Mouse (Mus musculus) layer of hippocampus, postnatal 25 days (tissue): ENCODE measurements around the gene Chrm3. TPM values are rescaled to one million over a fixed set of nuclear protein-coding genes. Genes with fewer than 3 reads are reported as not detected.

ENCODE experiments used
- DNase-seq, 2 experiments: peaks; one replicate each; pipeline ENCODE4 v3.0.0; 2022; ENCODE audit warnings: mixed read lengths in 2 of 2, low spot score in 1 of 2; ENCODE audit errors: extremely low spot score in 1 of 2
- total RNA-seq, 2 experiments: library from RNA; stranded (reverse); gene quantifications; 2 replicates each; pipeline ENCODE4 v1.2.3; 2021

The Chrm3 gene
- total RNA-seq, 2 experiments from 2014 or later, result 48.3 to 50.2 TPM

DNA sequence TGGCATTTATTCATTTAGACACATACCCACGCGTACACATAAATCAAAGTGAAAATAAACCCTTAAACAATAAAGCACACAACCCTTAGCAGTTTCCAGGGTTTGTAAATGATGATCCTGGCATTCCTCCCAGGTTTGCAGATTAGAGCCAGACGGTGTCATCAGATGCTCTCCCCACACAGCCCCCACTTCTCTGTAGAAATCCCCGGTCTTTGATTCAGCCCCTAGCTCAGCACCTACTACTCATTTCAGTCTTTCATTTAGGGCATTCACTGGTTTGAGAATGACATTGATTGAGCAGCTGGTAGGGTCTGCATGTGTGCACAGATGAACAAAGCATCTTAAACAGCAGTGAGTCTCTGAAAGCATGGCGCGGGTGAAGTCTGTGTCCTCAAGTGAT lies 274.3 kb downstream of the Chrm3 start:
- DNase-seq, result peak; percentile 13 to 40

DNA sequence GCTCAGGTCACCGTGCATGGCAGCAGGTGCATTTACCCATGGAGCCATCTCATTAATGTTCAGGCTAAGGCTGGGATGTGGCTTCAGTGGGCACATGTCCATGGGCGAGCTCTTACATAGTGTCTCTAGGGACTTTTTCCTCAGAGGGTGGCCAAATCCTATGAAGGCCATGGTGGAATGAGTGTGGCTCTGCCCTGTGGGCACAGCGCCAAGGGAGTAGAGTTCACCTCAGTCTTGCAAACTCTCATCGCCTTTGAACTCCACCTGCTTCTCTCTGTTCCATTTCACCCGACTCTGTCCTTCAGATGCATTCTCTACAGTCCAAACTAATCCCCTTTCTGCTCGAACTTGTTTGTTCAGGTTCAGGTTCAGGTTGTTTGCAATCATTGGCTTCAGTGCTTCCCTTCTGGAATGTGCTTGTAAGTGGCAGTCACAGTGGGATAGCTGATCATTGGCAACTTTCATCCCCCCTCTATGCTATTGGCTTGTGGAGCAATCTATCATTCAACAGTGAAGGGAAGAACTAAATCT lies 278.7 kb downstream of the Chrm3 start:
- no peak for DNase-seq

DNA sequence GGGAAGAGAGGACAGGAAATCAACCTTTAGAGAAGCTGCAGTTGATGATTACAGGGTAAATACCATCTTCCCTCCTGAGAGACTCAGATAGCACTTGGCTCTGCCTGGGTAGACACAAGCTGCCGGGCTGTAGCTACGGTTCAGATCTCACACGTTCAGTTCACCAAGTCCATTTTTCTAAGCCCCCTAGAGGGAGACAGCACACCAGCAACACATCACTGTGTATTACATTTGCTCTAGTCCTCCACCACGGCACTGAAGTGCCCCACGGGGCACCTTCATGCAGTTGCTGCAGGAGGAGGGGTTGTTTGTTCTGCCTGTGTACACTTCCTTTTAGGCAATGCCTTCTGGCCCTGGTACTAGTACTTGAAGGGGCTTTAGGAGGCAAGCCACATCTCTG lies 289.5 kb downstream of the Chrm3 start:
- peak; percentile 17 to 23 for DNase-seq

DNA sequence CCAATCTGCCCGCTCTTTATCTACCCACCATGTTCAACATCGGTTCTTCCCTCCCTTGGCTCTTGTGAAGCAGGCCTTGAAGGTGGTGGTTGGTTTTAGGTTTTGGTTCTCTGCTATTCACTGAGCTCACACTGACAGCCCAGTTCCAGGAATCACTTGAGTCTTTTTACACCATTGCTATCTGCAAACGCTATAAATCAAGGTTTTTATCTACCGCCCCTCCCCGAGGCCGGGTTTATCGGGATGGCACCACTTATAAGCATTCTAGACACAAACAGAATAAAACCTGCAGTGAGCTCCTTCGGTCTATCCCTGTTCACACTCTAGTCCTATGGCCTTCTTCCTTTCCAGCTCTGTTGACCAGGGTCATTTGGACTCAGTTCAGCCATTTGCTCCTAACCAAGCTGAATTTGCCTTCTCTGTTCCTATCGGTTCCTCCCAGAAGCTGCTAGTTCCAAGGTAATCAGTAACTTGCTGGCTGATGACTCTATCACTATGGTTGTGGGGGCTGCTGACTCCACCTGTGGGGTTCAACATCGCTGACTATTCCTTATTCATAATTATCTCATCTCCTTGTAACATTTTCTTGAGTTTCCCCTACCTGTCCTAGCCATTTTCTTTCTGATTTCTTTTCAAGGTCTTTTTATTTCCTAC lies 291.6 kb downstream of the Chrm3 start:
- no peak for DNase-seq

DNA sequence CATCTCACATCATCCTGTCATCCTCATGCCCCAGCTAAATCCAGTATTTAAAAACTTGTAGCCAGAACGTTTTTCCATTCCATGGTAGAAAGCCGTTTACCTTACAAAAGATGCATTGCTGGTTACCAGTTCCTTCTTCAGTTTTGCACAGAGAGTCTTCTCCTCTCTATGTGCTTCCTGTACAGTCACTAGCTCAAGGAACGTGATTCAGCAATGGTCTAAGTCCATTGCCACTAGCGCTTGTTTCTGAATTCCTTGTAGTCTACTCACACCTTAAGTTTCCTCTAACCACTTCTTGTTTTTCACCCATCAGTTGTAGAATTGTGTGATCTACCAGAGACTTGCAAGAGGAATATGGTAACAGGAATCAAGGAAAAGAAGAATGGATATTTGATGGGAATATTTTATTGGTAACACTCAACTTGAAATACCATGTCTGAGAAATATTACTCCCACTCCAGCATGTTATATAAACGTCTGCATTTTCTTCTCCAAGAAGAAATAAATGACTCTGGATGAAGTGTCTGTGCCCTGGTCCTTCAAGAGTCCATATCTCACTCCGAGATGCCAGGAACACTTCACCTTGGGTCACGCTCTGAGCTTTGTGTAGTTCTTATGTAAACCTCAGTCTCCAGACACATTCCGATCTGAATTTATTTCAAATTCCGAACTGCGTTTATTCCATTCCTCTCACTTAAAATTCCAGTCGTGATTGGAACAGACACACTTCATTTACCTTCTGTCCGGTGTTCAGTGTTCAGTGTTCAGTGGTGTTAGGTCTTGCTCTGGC lies 293.6 kb downstream of the Chrm3 start:
- DNase-seq, result no peak

DNA sequence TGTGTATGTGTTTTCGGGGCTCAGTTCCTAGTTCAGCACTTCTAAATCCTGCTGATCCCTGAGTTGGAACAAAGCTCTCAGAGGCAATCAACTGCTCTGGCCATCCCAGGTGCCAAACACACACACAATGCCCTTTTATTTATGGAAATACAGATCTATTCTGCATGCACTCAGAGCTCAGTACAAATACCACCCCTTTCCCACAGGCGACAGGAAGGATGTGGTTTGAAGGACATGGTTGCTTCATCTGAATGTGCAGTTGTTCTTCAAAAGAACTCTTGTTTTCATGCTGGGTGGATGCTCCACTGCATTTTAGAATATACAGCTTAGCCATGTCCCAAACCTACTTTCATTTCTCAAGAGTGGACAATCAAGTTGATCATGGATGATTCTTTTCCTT lies 294.9 kb downstream of the Chrm3 start:
- no peak for DNase-seq

DNA sequence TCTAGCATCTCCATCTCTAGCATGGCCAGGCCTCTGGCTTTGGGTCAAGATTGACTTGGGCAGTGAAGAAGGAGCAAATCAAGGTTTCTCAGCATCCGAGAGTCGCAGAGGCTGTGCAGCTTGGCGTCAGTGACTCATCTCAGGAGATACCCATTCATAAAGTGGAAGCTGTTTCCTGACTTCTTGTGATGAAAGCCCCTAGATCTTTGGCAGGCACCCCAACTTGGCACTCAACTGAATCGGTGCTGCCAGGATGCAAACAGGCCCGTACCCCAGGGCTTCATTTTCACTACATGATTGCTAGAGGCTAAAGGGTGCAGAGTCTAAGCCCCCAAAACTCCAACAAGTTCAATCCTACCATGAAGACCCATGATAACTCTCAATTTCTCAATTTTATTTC lies 298.0 kb downstream of the Chrm3 start:
- DNase-seq, result no peak

DNA sequence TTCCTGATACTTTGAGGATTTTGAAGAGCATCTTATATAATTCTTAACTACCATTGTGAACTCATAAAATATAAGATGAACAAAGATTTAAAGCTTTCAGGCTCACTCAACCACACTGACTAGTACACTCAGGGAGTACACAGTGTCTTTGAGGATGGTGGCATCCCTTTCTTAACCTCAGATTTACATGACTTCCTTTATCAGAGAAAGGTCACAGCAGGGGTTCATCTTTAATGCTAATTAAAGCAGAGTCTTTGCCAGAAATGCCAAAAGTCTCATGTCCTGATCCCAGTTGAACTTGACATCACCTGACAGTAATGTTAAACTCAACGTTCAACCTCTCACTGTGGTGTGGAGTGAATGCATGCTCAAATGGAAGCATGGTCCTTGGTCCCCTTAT lies 301.7 kb downstream of the Chrm3 start:
- no peak for DNase-seq

DNA sequence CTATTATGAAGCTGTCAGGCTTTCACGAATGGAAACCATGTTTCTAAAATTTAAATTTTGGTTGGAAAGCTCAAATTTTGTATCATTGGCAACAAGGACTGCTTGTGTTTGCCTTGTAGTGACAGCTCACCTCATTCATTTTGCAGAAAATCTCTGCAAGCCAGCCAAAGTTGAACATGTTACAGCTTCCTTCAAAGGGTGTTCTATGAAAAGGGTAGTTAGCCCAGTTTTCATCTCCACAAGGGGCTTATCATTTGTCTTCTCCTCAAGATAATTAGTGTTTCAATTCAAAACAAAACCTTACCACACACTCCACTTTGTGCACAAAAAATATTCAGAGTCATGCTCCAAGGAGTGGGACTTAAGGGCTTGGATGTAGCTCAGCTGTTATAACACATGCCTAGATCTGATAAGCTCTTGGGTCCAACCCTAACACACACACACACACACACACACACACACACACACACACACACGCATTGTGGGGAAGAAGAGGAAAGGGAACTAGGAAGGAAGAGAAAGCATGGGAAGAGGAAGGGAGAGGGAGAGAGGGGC lies 302.9 kb downstream of the Chrm3 start:
- no peak for DNase-seq

DNA sequence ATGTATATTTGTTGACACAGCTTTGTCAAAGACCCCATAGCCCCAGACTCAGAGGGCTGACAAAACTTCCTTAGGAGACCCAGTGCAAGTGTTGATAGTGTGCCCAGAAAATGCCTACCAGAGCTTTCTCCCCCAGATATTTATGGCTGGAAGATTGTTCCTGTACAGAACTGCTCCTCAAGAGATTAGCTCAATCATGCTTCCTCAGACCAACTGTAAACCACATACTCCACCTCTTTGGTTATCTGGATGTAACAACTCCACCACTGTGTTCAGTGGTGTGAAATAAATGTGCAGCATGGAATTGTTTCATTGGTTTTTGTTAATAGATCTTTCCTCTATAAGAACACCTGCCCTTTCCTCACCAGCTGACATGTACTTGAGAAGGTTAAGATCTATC lies 306.6 kb downstream of the Chrm3 start:
- DNase-seq, result no peak

DNA sequence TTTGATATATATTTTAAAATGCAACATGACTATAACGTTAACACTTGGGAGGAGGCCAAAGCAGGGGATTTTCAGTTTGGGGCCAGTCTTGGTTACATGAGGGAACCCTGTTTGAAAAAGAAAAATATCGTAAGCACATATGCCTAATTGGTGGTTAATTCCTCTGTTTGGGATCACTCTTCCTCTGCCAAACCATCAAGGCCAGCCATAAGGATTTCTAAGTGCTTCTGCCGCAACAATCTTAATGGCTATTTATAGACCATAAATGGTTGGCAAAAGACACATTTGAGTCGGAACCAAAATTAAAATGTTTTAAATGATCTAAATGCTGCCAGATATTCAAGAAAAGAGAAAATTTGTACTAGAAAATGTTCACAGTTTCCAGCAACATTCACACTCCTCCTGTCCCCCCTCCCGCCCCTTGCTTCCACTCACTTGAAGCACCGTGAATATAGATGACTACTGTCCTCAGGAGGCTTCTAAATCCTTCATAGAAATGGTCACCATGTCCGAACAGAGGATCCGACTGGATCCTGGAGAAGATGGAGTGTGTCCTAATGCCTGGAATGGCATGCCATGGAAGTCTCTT lies 307.3 kb downstream of the Chrm3 start:
- DNase-seq, result no peak

DNA sequence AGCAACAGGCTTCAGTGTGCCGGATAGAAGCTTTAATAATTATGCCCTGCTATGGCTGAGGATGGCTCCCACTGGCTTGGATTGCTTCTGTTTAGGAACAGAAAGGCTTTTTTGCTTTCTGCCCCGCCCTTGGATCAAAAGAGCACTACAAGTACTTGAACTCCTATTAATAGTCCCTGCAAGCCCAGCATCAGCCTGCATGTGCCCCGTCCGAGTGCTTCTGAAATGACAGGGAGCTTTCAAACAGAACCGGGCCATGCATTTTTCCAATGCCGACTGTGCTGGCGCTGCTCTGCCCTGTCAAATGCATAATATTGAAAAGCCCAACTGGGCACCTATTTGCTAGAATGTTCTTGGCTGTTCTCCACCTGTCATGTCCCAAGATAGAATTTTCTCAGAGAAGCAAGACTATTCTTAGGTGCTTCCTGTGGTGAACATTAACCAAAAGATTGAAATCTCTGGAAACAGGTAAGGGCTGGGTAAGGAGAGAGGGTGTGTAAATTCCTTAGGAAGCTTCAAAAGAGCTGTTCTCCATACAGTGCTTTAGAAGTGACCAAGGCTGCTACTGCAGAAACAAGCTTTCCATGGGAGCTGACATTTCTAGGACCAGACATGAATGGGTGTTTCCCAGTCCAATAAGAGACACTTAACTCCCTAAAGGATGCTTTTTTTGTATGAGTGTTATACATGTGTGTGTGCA lies 314.8 kb downstream of the Chrm3 start:
- no peak for DNase-seq

DNA sequence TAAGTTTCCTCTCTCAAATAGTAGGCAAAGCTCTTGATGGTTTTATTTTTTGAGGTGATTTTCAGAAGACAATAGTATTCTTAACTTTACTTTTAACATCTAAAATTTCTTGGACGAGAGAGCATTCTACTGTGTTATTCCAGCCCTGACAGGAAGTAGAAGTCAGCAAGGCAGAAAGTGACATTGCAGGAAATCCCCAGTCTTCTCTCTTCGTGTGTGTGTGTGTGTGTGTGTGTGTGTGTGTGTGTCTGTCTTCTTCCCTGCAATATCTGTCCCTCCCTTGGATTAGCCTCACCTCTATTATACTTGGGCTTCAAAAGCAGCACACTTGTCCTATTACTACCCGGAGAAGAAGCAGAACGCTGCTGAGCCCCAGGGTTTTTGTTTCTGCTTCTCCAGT lies 316.6 kb downstream of the Chrm3 start:
- no peak for DNase-seq

DNA sequence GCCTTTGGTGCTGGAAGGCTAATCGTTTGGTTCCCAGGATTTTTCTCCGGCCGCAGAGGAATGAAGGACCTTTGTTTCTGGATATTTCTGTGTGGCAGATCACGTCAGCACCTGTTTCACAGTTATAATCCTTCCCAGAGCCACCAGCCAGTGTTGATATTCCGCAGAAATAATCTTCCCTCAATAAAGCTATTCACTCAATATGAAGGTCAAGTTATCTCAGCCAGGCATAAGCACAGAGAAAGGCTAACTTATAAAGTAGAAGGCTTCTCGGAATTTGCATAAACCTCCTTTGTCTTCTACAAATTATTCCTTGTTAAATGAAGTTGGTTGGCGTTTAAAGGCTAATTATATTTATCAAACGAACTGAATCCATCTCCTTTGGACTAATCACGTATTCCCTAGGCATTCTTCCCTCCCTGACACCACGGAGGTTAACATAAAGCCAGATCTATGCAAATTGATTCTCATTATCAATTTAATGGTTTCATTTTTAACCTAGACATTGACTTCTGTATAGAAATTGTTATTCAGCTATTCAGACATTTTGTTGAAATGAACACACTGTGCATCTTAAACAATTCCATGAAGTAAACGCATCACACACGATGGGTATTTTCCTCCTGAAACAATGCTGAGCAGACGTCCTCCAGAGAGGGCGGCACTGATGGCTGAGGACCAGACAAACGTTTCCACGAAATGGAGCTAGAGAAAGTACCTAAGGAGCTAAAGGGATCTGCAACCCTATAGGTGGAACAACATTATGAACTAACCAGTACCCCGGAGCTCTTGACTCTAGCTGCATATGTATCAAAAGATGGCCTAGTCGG lies 326.9 kb downstream of the Chrm3 start:
- no peak for DNase-seq

DNA sequence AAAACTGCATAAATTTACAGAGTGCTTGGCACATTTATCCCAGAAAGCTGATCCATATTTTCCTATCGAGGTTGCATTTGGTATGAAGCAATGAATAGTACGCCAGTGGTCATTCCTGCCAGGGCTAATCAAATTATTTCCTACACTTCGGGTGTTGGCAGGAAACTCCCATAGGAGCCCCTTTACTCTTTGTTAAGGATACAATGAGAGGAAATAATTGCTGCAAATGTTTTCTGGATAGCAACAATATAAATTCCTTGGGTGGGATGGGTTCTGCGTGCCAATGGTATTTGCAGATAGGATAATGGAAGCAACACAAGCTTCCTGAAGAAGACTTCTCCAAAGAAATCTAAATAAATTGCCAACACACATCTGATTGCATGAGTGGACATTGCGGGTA lies 329.1 kb downstream of the Chrm3 start:
- DNase-seq, result no peak

DNA sequence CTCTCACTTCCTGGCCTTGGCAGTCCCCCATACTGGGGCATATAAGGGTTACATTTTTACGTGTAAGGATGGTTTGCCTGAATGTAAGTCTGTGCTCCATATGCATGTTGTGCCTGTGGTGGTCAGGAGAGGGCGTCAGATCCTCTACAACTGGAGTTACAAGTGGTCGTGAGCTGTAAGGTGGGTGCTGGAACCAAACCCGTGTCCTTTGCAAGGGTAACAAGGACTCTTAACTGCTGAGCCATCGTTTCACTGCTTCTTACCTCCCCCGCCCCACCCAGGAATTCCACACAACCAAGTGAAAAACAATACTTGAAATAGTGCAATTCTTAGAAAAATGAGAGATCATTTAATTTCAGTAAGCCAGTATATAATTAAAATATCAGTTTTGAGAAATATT lies 330.7 kb downstream of the Chrm3 start:
- no peak for DNase-seq

DNA sequence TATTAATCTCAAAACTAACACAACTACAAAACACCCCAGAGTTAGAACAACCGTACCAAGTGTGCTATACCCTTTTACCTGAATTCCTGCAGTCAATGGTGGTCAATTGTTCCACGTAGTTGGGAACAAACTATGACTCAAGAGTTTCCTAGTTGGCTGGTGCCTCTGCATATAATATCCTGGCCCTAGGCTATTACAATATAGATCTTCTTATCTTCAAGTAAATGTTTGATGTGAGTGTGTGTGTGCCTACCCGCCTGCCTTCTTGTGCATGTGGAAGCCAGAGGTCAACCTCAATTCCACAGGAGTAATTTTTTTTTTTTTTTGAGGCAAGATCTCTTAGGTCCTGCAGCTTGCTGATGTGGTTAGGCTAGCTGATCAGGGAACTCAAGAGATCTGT lies 335.5 kb downstream of the Chrm3 start:
- no peak for DNase-seq

DNA sequence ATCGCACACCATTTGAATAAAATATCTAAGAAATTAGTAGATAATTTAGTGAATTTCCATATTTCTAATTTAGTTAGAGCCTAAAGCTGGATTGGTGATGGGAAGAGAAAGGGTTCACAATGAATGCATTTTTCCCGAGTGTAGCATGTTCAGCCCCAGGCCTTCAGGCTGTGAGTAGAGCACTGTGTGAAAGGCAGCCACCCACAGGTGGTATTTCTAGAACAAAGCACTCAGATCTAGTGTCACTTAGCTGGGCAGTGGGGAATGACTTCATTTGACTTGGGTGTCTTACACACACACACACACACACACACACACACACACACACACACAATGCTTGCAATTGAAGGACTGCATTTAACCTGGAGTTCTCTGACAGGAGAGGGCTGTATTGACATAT lies 337.5 kb downstream of the Chrm3 start:
- DNase-seq, result no peak

DNA sequence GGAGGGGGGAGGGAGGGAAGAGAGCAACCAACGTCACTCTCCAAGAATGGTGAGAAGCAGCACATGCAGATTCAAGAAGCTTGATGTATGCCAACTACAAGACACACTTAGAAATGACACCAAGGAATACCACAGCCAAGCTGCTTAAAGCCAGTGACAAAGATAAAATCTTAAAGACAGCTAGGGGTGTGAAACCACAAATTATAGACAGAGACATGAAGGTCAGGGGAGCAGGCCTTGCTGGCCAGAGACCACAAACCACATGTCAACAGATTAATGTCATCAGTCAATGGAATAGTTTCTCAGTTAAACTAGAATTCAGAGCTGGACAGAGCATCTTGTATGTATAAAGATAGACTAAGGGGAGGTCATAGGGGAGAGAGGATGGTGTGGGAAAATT lies 341.4 kb downstream of the Chrm3 start:
- no peak for DNase-seq

DNA sequence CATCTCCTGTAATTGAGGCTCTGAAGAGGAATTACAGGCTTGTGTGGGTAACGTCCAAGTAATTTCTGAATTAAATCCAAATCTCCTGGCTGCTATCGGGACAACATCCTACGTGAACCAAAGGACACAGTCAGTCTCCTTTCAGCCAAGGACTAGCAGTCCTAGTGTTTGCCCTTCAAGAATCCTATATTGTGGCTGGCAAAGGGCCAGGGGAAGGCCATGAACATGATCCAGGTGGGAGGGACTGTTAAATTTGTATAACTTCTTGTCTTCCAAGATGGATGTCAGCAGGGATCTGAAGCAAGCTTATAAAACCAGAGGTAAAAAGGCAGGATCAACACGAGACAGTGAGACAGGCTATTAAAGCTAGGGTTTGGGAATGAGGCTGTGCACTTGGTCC lies 357.7 kb downstream of the Chrm3 start:
- DNase-seq, result no peak
